ENCODE assay signal across 8 mouse cellular contexts in genomic region chr8:95853102-95853843, GRCm38 (mm10). TPM values are rescaled to one million over a fixed set of nuclear protein-coding genes. Genes with fewer than 3 reads are reported as not detected.
A peak's percentile ranks its signal among the peaks of the same experiment; 100 is the strongest.
DNase-seq lines count a peak whose midpoint lies in the region; ATAC-seq and TF ChIP-seq lines count a peak whose summit lies in the region.

Gene Slc38a7 (minus strand): TSS chr8:95853539.

- H3K9ac ChIP-seq in forebrain, embryonic 13.5 days, result peak within 1 kb of the TSS; percentile 73
- H3K9ac ChIP-seq in liver, embryonic 15.5 days, result peak within 1 kb of the TSS; percentile 54
- peak within 1 kb of the TSS; percentile 57 for H3K9ac ChIP-seq in neural tube, embryonic 11.5 days (ENCODE audit: low read length)
- H3K9ac ChIP-seq in stomach, postnatal 0 days (ENCODE audit: low read length), result peak within 1 kb of the TSS; percentile 73

- no peaks in the 10 kb centered on the region for H3K9me3 ChIP-seq in forebrain, embryonic 13.5 days (replicated peaks)
- H3K9me3 ChIP-seq in liver, embryonic 15.5 days (replicated peaks), result no peaks in the 10 kb centered on the region
- H3K9me3 ChIP-seq in neural tube, embryonic 11.5 days (ENCODE audit: control insufficient read depth, low read length), result no peaks in the 10 kb centered on the region
- no peaks in the 10 kb centered on the region for H3K9me3 ChIP-seq in stomach, postnatal 0 days (ENCODE audit: control insufficient read depth, low read length)

- H3K36me3 ChIP-seq in forebrain, embryonic 13.5 days (ENCODE audit: poor library complexity, severe bottlenecking), result peaks cover 4% of the 10 kb centered on the region
- H3K36me3 ChIP-seq in liver, embryonic 15.5 days (replicated peaks), result 0 out of 2 replicates have a peak, but pooled peaks cover 1% of the 10 kb centered on the region
- no peaks in the 10 kb centered on the region for H3K36me3 ChIP-seq in neural tube, embryonic 11.5 days (ENCODE audit: control insufficient read depth, insufficient read depth, low read length)
- H3K36me3 ChIP-seq in stomach, postnatal 0 days (ENCODE audit: control insufficient read depth, insufficient read depth, low read length), result no peaks in the 10 kb centered on the region

- H3K27ac ChIP-seq in forebrain, embryonic 13.5 days, result no peak within 1 kb of the TSS
- H3K27ac ChIP-seq in liver, embryonic 15.5 days (replicated peaks), result peak within 1 kb of the TSS; percentile 67
- no peak within 1 kb of the TSS for H3K27ac ChIP-seq in neural tube, embryonic 11.5 days (ENCODE audit: low read depth, low read length)
- H3K27ac ChIP-seq in stomach, postnatal 0 days (replicated peaks), result peak within 1 kb of the TSS; percentile 63

- H3K4me3 ChIP-seq in forebrain, embryonic 13.5 days, result peak within 1 kb of the TSS; percentile 62
- peak within 1 kb of the TSS; percentile 65 for H3K4me3 ChIP-seq in liver, embryonic 15.5 days (replicated peaks)
- H3K4me3 ChIP-seq in neural tube, embryonic 11.5 days (ENCODE audit: low read depth, low read length), result peak within 1 kb of the TSS; percentile 56
- peak within 1 kb of the TSS; percentile 71 for H3K4me3 ChIP-seq in stomach, postnatal 0 days (ENCODE audit: low read depth, low read length)

- peaks cover 13% of the 10 kb centered on the region for H3K4me1 ChIP-seq in forebrain, embryonic 13.5 days
- peaks cover 17% of the 10 kb centered on the region for H3K4me1 ChIP-seq in liver, embryonic 15.5 days (replicated peaks)
- peaks cover 5% of the 10 kb centered on the region for H3K4me1 ChIP-seq in neural tube, embryonic 11.5 days (ENCODE audit: control insufficient read depth, insufficient read depth, low read length)
- no peaks in the 10 kb centered on the region for H3K4me1 ChIP-seq in stomach, postnatal 0 days (replicated peaks; ENCODE audit: control insufficient read depth, insufficient read depth)

- TF ChIP-seq CTCF in stomach, postnatal 0 days (IDR thresholded peaks at IDR 0.05; ENCODE audit: low read depth), result no peak

- intact Hi-C loops in heart, postnatal 10 days (cut with DNase I), result loop anchor here (5.0 kb wide), 1 partner anchor 34 kb away; the partner anchor contains the start of gene Got2

- 17% methylated on average over 22 of the region's 22 CpGs for WGBS in forebrain, embryonic 13.5 days
- WGBS in liver, embryonic 15.5 days (ENCODE audit: insufficient replicate concordance), result 14% methylated on average over 22 of the region's 22 CpGs
- WGBS in neural tube, embryonic 11.5 days, result 14% methylated on average over 22 of the region's 22 CpGs
- WGBS in stomach, postnatal 0 days, result 10% methylated on average over 22 of the region's 22 CpGs

- no peak for TF ChIP-seq EP300 in stomach, postnatal 0 days (optimal IDR thresholded peaks at IDR 0.05)

- peak within 1 kb of the TSS; percentile 75 for H3K4me2 ChIP-seq in forebrain, embryonic 13.5 days
- H3K4me2 ChIP-seq in liver, embryonic 15.5 days, result peak within 1 kb of the TSS; percentile 78
- peak within 1 kb of the TSS; percentile 60 for H3K4me2 ChIP-seq in neural tube, embryonic 11.5 days (ENCODE audit: low read depth)
- peak within 1 kb of the TSS; percentile 83 for H3K4me2 ChIP-seq in stomach, postnatal 0 days (replicated peaks; ENCODE audit: low read depth)

- ATAC-seq in cerebellum, adult (ENCODE audit: insufficient number of reproducible peaks, low FRiP score, low TSS enrichment), result peak; percentile 99
- peak; percentile 98 for ATAC-seq in forebrain, embryonic 13.5 days
- peak; percentile 73 for ATAC-seq in liver, embryonic 15.5 days (ENCODE audit: insufficient read depth)
- ATAC-seq in neural tube, embryonic 11.5 days (ENCODE audit: insufficient read depth, low FRiP score, low TSS enrichment), result peak; percentile 96
- ATAC-seq in stomach, postnatal 0 days (ENCODE audit: low FRiP score, low TSS enrichment), result peak; percentile 95

- DNase-seq in ES-CJ7 (ENCODE audit: low read depth, low spot score), result peak; percentile 97
- peak; percentile 87 to 89 for DNase-seq in heart, postnatal 10 days
- DNase-seq in kidney, postnatal 4 days, result peak; percentile 71 to 82
- peak; percentile 71 for DNase-seq in neural tube, embryonic 11.5 days (ENCODE audit: low spot score)
- peak; percentile 77 for DNase-seq in stomach, postnatal 0 days (ENCODE audit: low spot score)

- H3K27me3 ChIP-seq in forebrain, embryonic 13.5 days, result no peaks in the 10 kb centered on the region
- no peaks in the 10 kb centered on the region for H3K27me3 ChIP-seq in liver, embryonic 15.5 days
- H3K27me3 ChIP-seq in neural tube, embryonic 11.5 days (ENCODE audit: control insufficient read depth, insufficient read depth, low read length), result no peaks in the 10 kb centered on the region
- no peaks in the 10 kb centered on the region for H3K27me3 ChIP-seq in stomach, postnatal 0 days (ENCODE audit: control insufficient read depth, insufficient read depth, low read length)

RNA-seq across cellular contexts. Expression of gene Slc38a7, which starts in this region (rescaled TPM):
- polyA plus RNA-seq in forebrain, embryonic 13.5 days (2015; fragmentation: Nextera tagmentation; extraction: Ambion mirVana), result 19.8 and 21.9 TPM in 2 replicates
- 10 to 100 TPM in 1 of 2 experiments, 1 to 10 TPM in 1; 9.9 to 11.5 TPM for total RNA-seq in heart, postnatal 10 days (2021)
- polyA plus RNA-seq in liver, embryonic 15.5 days (2015; fragmentation: Nextera tagmentation; extraction: Ambion mirVana), result 8.0 and 8.2 TPM in 2 replicates
- 16.0 and 17.4 TPM in 2 replicates for polyA plus RNA-seq in neural tube, embryonic 11.5 days (2014; fragmentation: Nextera tagmentation; extraction: Ambion mirVana)
- polyA plus RNA-seq in stomach, postnatal 0 days (2015; fragmentation: Nextera tagmentation; extraction: Ambion mirVana), result 9.1 and 9.5 TPM in 2 replicates

Comparison
In these comparisons a context has a peak if more than half of its experiments do, and no peak if none do; other contexts are left out.
1. H3K27ac ChIP-seq: peak in liver, embryonic 15.5 days (single experiment) and stomach, postnatal 0 days (single experiment); none in forebrain, embryonic 13.5 days (single experiment) and neural tube, embryonic 11.5 days (single experiment).
2. Peak in every context shown above with its lines, with median percentiles within 50 percentile points of each other: DNase-seq, ATAC-seq, H3K4me2 ChIP-seq, H3K4me3 ChIP-seq and H3K9ac ChIP-seq.